Mouse (Mus musculus): ENCODE data around the gene Prcc. TPM values are rescaled to one million over a fixed set of nuclear protein-coding genes. Genes with fewer than 3 reads are reported as not detected.

The Prcc gene
- total RNA-seq (2023) = 26.9 and 29.1 TPM in 2 replicates

DNA sequence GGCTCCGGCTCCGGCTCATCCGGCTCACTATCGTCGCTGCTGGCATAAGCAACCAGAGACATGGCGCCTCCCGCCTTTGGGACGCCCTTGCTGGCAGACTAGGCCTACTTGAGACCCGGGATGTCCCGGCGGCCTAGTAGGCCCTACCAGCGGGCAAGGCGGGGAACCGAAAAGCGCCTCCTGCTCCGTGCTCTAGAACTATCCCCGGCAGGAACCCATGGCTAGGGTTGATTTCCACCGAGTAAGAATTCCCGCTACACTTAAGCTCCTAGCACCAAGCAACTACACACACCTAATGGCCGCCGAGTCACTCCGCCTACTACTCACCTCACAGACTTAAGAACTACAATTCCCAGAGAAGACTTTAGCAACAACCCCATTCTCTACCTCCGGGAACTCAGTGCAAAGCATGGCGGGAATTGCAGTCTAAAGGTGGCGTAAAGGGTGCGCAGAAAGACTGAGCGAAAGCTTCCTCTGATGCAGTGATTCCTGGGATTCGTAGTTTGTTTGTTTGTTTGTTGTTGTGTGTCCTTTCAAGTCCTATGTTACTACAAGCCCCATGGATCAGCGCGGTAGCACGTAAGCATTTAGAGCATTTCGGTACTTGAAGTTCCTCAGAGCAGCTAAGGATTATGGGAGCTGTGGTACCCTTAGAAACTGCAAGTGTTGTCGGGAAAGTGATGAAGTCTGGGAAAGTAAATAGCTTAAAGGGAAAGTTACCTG is at the start of gene Prcc:
Gene Prcc, minus strand, starts transcription at position 328 of the 723 bp plus-strand sequence.

DNA sequence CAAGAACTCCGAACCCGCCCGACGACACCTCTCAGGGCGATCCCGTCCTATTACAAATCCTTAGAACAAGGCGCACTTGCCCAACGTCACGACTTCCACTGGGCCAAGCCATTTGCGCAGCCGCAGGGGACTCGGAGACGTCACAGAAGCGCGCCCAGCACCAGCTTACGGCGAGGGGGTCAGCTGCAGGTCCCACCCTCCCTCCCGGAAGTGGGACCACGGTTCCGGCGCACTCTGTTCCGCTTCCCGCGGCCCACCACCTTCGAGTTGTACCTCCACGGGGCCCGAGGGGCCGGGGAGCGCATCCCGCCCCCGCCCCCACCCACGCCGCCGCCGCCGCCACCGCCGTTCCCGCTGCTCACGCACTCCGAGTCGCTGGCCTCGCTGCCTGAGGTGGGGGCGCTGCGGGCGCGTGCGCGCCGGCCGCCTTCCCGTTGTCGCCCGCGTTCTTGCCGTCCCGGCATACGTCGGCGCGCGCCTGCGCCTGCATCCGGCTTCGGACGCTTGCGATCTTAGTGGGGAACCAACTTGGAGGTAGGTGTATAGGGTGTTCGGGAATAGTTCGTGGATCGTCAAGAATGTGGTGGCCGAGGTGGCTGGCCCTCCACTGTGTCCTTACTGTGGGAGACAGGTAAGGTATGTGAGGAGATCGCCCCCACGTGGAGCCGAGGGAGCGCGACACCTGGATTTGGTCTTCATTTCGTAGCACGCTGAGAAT is 44.8 kb upstream of the Prcc start, which contains the start of the genes Isg20l2 and Rrnad1:
Gene Isg20l2, plus strand, starts transcription at position 237 of the 718 bp plus-strand sequence.
Gene Rrnad1, minus strand, starts transcription at position 640 of the 718 bp plus-strand sequence.

DNA sequence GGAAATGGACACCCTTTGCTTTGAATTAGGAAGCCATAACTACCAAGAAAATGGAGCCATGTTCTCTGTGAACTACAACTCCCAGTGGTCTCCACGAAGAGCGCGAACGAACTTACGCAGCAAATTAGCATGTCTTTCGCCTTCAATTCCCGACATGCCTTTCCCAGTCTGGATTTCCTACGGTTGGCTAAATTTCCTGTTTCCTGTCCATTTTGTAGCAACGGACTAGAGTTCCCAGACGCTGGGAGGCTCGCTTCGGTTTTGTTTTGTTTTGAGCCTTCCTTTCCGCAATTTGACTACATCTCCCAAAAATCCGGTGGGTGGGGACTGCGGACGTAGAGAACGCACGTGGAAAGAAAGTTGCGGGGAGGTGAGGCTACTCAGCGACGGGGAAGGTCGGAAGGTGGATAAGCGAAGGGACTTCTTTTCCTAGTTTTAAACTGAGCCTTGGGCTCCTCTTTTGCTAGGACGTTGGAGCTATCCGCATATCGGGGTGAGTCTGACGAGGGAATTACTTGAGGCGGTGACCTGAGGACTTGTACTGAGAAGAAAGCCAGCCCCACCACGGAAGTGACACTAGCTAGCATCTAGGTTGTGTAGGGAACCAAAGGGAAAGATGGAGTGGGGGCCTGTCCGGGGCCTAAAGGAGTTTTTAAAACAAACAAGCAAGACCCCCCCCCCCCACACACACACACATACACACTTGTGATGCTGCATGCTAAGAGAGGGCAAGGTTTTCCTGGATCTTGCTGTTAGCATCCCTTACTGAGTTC is 34.1 kb upstream of the Prcc start, which contains the start of gene Mrpl24:
Gene Mrpl24, plus strand, starts transcription at position 171 of the 773 bp plus-strand sequence.

DNA sequence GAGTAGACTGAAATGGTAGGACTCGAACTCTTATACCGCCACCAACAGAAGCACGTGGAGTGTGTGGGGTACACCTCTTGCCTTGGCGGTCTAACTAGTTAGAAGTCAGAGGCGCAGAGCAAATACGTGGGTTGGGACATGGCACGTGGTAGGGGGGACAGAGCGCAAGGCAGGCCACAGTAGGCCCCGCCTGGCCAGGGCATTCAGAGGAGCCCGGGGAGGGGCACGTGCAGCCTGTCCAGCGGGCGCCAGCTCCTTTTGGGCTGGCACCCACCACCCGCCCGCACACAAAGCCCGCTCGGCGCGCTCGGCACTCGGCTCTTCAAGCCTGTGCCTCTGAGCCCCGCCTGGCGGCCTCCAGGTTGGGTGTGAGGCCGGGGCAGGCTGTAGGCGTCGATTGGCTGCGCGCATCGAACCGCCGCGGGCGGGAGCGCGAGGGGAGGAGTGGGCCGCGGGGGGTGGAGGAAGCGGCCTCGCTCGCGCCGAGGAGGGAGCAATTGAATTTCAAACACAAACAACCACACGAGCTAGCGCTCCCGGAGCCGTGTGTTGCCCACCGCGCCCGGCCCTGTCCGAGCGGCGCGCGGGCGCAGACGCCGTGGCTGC is 20.6 kb upstream of the Prcc start, which contains the start of gene Hdgf:
Gene Hdgf, plus strand, starts transcription at position 442 of the 606 bp plus-strand sequence.

DNA sequence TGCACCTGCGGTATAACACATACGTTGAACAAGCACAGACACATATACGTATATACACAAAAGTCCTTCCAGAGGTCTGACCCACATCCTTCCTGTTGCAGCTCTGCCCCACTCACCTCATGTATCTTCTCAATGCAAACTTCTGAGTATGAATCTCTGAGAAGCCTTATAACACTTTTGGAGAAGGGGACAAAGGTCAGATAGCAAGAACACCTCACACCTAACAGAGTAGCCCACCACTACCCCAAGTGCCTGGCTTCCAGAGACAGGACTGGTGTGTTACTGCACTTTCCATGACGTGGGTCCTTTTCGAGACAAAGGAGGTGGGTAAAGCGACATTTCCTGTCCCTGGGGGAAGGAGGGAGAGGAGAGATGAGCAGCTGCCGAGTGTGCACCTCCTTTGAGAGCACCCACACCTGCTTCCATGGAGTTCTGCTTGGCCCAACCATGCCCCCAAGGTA is 38.7 kb downstream of the Prcc start, which contains the start of gene Sh2d2a:
Gene Sh2d2a, plus strand, starts transcription at position 106 of the 461 bp plus-strand sequence.

DNA sequence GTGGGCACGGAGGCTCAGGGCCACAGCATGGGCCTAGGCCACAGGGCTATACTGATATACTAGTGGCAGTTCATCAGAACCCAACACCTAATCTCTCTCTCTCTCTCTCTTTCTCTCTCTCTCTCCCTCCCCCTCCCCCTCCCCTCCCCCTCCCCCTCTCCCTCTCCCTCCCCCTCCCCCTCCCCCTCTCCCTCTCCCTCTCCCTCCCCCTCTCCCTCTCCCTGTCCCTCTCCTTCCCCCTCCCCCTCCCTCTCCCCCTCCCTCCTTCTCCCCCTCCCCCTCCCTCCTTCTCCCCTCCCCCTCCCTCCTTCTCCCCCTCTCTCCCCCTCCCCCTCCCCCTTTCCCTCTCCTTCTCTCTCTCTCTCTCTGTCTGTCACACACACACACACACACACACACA is 61.2 kb downstream of the Prcc start, which contains the start of gene Pear1:
Gene Pear1, minus strand, starts transcription at position 101 of the 400 bp plus-strand sequence.

Other genes with a start within 250 kb of the Prcc start
- 0.27 and 3.5 TPM in 2 replicates for gene Lrrc71, start 137.0 kb downstream of the Prcc start, total RNA-seq (2023)
- not detected in 2 replicates for gene Ntrk1, start 90.4 kb downstream of the Prcc start, total RNA-seq (2023)
- not detected in 2 replicates for gene Insrr, start 88.7 kb downstream of the Prcc start, total RNA-seq (2023)
- gene Pear1, start 61.3 kb downstream of the Prcc start, total RNA-seq (2023) = 0.34 and 1.5 TPM in 2 replicates
- gene Sh2d2a, start 38.9 kb downstream of the Prcc start, total RNA-seq (2023) = 0.88 and 1.2 TPM in 2 replicates
- 80.4 and 98.0 TPM in 2 replicates for gene Hdgf, start 20.7 kb upstream of the Prcc start, total RNA-seq (2023)
- 62.4 and 72.9 TPM in 2 replicates for gene Mrpl24, start 33.9 kb upstream of the Prcc start, total RNA-seq (2023)
- 21.0 and 25.9 TPM in 2 replicates for gene Isg20l2, start 44.7 kb upstream of the Prcc start, total RNA-seq (2023)
- 10.7 and 10.8 TPM in 2 replicates for gene Rrnad1, start 45.1 kb upstream of the Prcc start, total RNA-seq (2023)
- gene Crabp2, start 63.1 kb upstream of the Prcc start, total RNA-seq (2023) = 0.54 and 0.66 TPM in 2 replicates
- not detected in 2 replicates for gene Nes, start 85.5 kb upstream of the Prcc start, total RNA-seq (2023)
- gene Bcan, start 114.6 kb upstream of the Prcc start, total RNA-seq (2023) = not detected in 2 replicates
- gene Hapln2, start 142.0 kb upstream of the Prcc start, total RNA-seq (2023) = not detected in 2 replicates
- gene Gpatch4, start 157.5 kb upstream of the Prcc start, total RNA-seq (2023) = 2.7 and 3.8 TPM in 2 replicates
- gene Naxe, start 172.9 kb upstream of the Prcc start, total RNA-seq (2023) = 21.0 and 21.5 TPM in 2 replicates
- not detected in 2 replicates for gene Ttc24, start 192.7 kb upstream of the Prcc start, total RNA-seq (2023)
- gene Iqgap3, start 196.4 kb upstream of the Prcc start, total RNA-seq (2023) = 29.2 and 45.4 TPM in 2 replicates